Mouse (Mus musculus) stomach, embryonic 15.5 days (tissue): Measurements from ENCODE around the gene Acsbg1. TPM values are rescaled to one million over a fixed set of nuclear protein-coding genes. Genes with fewer than 3 reads are reported as not detected.

Experiments used
- ATAC-seq: fragments of 200-750 bp; cut with Nextera tagmentation; 2 replicates; pipeline ENCODE4 v1.8.0; 2017; ENCODE audit warnings: low read depth, moderate number of reproducible peaks, moderate TSS enrichment; ENCODE audit not compliant: insufficient read depth, low FRiP score
- H3K27ac ChIP-seq: fragments of 300-500 bp; sonication (generic); 2 replicates; pipeline ENCODE4 v1.5.1; 2015; ENCODE audit warnings: mild to moderate bottlenecking, inconsistent platforms
- H3K27me3 ChIP-seq: fragments of 300-500 bp; sonication (generic); replicated peaks from 2 replicates; pipeline ENCODE4 v1.6.1; 2015; ENCODE audit warnings: inconsistent platforms
- H3K36me3 ChIP-seq: fragments of 300-500 bp; sonication (generic); 2 replicates; pipeline ENCODE4 v1.6.1; 2015; ENCODE audit warnings: inconsistent platforms
- H3K4me1 ChIP-seq: fragments of 300-500 bp; sonication (generic); 2 replicates; pipeline ENCODE4 v1.6.1; 2015; ENCODE audit warnings: inconsistent platforms
- H3K4me2 ChIP-seq: fragments of 300-500 bp; sonication (generic); 2 replicates; pipeline ENCODE4 v1.6.1; 2015; ENCODE audit warnings: mild to moderate bottlenecking, inconsistent platforms
- H3K4me3 ChIP-seq: fragments of 300-500 bp; sonication (generic); replicated peaks from 2 replicates; pipeline ENCODE4 v1.5.1; 2015; ENCODE audit warnings: inconsistent platforms
- H3K9ac ChIP-seq: fragments of 300-500 bp; sonication (generic); 2 replicates; pipeline ENCODE4 v1.6.1; 2015; ENCODE audit warnings: inconsistent platforms
- H3K9me3 ChIP-seq: fragments of 300-500 bp; sonication (generic); 2 replicates; pipeline ENCODE4 v1.6.1; 2016; ENCODE audit warnings: inconsistent platforms
- WGBS: fragments of 180-500 bp; shearing (Covaris S2); methylation state at CpG from one replicate; pipeline ENCODE4 v1.1.7; 2015; 5-methylcytosine and 5-hydroxymethylcytosine counted together
- polyA plus RNA-seq: library from polyadenylated mRNA; unstranded; fragments of >200 nt; fragmentation: Nextera tagmentation; extraction: Ambion mirVana; gene quantifications from 2 replicates; pipeline ENCODE4 v1.2.1, GENCODE M21; 2015

The Acsbg1 gene
- polyA plus RNA-seq, 1 experiment from 2014 or later, result 3.1 TPM

DNA sequence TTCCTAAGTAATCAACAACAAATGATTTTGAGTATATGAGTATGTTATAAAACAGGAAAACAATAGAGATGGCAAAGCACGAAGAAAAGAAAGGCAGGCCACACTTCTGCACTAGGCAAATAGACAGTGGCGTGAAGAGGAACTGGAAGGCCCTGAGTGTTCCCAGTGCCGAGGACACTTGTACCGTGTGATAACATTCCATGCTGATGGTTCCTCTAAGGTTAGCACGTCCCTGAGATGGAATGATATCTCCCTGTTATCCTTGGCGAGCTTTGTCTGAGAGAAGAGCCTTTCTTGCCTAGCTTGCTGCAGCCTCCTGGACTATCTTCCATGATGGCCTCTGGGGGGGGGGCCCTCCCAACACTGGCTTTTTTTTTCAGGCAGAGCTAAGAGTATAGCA lies 2.9 kb downstream of the Acsbg1 start:
- no peak overlapping the region for H3K9ac ChIP-seq
- WGBS, result 85% methylated on average over 6 of the region's 6 CpGs
- H3K27me3 ChIP-seq, result no peaks in the 10 kb centered on the region
- no peak overlapping the region for H3K4me3 ChIP-seq
- H3K9me3 ChIP-seq, result no peaks in the 10 kb centered on the region
- H3K27ac ChIP-seq, result no peak overlapping the region
- no peak overlapping the region for H3K4me2 ChIP-seq
- no peaks in the 10 kb centered on the region for H3K4me1 ChIP-seq
- H3K36me3 ChIP-seq, result no peaks in the 10 kb centered on the region
- ATAC-seq, result no peak

DNA sequence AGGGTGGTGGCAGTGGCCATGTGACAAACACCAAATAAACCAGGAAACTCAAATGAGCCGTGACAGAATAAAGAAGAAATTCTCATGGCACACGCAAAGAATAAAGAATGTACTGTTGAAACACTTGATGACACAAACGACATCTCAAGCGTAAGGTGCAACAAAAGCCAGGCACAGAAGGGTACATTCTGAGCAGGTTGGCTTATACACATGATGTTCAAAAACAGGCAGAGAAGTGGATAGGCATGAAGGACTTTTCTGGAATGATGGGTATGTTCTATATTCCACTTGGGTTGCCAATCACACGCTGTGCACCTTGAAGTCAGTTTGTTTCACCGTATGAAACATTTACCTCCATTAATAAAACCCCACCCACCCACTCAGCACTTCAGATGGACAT lies 5.3 kb downstream of the Acsbg1 start:
- Histone ChIP-seq H3K36me3 (no peaks in the 10 kb centered on the region), H3K4me1 (no peaks in the 10 kb centered on the region), H3K27me3 (no peaks in the 10 kb centered on the region), H3K4me3 (no peak overlapping the region), H3K4me2 (no peak overlapping the region), H3K27ac (no peak overlapping the region), H3K9ac (no peak overlapping the region), H3K9me3 (no peaks in the 10 kb centered on the region)
- ATAC-seq, result no peak
- 83% methylated on average over 6 of the region's 6 CpGs for WGBS

DNA sequence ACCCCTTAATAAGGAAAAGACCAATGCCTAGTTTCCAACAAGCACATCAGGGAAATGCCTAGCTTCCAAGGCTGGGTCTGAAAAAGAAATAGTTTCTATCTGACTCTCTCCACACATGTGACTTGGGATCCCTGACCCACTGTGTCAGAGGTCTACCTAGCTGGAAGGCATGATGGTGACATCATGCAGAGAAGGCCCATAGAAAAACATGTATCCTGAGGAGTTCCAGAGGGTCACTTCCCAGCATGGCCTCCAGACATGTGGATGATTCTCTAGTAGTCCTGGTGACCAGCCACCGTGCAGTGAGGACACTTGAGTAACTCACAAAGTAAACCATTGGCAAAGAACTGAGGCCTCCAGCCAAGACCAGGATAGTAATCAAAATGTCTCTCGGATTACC lies 5.8 kb downstream of the Acsbg1 start:
- H3K36me3 ChIP-seq, result no peaks in the 10 kb centered on the region
- no peaks in the 10 kb centered on the region for H3K9me3 ChIP-seq
- H3K4me2 ChIP-seq, result no peak overlapping the region
- H3K4me1 ChIP-seq, result no peaks in the 10 kb centered on the region
- ATAC-seq, result no peak
- 86% methylated on average over 2 of the region's 2 CpGs for WGBS
- no peak overlapping the region for H3K27ac ChIP-seq
- no peak overlapping the region for H3K4me3 ChIP-seq
- H3K27me3 ChIP-seq, result no peaks in the 10 kb centered on the region
- no peak overlapping the region for H3K9ac ChIP-seq

DNA sequence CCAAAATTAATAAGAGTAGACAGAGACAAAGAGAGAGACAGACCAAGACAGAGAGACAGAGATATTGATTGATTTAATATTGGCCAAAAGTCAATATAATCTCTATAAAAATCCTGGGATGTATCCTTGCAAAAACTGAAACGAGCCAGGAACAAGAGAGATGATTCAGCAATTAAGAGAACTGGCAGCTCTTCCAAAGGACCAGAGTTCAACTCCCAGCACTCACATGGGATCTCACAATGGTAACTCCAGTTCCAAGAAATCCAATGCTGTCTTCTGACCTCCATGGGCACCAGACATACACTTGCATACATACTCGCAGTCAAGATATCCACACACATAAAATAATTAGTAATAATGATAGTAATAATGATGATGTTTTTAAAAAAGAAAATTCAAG lies 8.9 kb downstream of the Acsbg1 start:
- 77% methylated on average over 2 of the region's 2 CpGs for WGBS
- Histone ChIP-seq H3K36me3 (no peaks in the 10 kb centered on the region), H3K27ac (no peak overlapping the region), H3K27me3 (no peaks in the 10 kb centered on the region), H3K9ac (no peak overlapping the region), H3K4me3 (no peak overlapping the region), H3K9me3 (no peaks in the 10 kb centered on the region), H3K4me2 (no peak overlapping the region), H3K4me1 (no peaks in the 10 kb centered on the region)
- ATAC-seq, result no peak

DNA sequence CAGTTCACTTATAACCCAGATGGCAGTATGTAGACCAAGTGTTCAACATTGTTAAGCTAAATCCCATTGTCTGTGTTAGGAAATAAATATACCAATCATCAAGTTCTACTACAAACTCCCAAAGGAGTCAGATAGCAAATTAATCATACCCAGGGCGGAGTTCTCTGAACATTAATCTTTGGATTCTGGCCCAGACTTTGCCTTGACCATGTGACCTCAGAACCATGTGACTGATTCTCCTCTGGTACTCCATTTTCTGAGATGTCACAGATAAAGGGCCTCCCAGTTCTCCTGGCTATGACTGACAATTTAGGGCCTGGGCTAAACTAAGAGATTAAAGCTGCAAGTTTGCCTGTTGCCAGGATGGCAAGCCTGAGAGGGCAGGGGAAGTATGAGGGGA lies 12.3 kb downstream of the Acsbg1 start:
- Histone ChIP-seq H3K4me1 (no peaks in the 10 kb centered on the region), H3K9me3 (no peaks in the 10 kb centered on the region), H3K36me3 (no peaks in the 10 kb centered on the region), H3K4me3 (no peak overlapping the region), H3K4me2 (no peak overlapping the region), H3K27ac (no peak overlapping the region), H3K9ac (no peak overlapping the region), H3K27me3 (no peaks in the 10 kb centered on the region)
- 71% methylated on average over 1 of the region's 1 CpGs for WGBS
- ATAC-seq, result no peak

DNA sequence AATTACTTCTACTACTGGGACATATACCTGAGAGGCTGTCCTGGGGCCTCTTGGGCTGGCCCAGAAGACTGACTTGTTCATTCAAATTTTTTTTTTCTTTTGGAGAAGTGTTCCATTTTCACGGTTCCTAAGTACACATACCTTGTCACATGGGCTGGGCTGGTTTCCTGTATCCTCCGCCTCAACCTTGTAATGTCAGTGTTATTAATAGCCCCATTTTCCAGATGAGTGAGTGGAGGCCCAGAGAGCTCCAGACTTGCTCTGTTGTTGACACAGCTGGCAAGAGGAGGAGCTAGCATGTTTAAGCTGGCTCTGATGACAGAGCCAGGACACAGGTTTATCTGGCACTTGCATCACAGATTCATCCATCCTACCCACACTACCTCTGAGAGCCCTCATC lies 14.2 kb downstream of the Acsbg1 start:
- Histone ChIP-seq H3K9me3 (no peaks in the 10 kb centered on the region), H3K27ac (no peak overlapping the region), H3K9ac (no peak overlapping the region), H3K4me1 (0 out of 2 replicates have a peak, but pooled peaks cover 2% of the 10 kb centered on the region), H3K36me3 (no peaks in the 10 kb centered on the region), H3K4me3 (no peak overlapping the region), H3K27me3 (no peaks in the 10 kb centered on the region), H3K4me2 (no peak overlapping the region)
- 57% methylated on average over 2 of the region's 2 CpGs for WGBS
- no peak for ATAC-seq

DNA sequence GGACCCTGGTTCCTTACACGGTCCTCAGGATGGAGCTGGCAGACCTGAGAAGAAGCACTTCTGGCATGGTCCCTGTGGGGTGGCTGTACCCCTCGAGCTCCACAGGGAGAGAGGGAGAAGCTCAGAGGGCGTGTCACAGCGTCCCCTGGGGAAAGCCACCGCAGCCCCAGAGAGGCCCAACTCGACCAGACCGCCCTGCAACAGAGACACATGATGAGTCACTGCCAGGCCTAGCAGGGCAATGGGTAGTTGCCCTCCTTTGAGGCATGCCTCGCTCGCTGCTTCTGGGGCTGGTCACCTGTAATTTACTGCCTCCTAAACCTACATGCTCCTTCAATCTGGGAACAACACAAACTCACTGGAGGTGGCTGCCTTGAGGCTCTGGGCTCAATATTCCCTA lies 15.4 kb downstream of the Acsbg1 start:
- H3K36me3 ChIP-seq, result no peaks in the 10 kb centered on the region
- 0 out of 2 replicates have a peak, but pooled peaks cover 3% of the 10 kb centered on the region for H3K4me1 ChIP-seq
- no peaks in the 10 kb centered on the region for H3K9me3 ChIP-seq
- WGBS, result 81% methylated on average over 9 of the region's 9 CpGs
- ATAC-seq, result no peak
- H3K27ac ChIP-seq, result no peak overlapping the region
- no peaks in the 10 kb centered on the region for H3K27me3 ChIP-seq
- H3K9ac ChIP-seq, result no peak overlapping the region
- no peak overlapping the region for H3K4me2 ChIP-seq
- no peak overlapping the region for H3K4me3 ChIP-seq

DNA sequence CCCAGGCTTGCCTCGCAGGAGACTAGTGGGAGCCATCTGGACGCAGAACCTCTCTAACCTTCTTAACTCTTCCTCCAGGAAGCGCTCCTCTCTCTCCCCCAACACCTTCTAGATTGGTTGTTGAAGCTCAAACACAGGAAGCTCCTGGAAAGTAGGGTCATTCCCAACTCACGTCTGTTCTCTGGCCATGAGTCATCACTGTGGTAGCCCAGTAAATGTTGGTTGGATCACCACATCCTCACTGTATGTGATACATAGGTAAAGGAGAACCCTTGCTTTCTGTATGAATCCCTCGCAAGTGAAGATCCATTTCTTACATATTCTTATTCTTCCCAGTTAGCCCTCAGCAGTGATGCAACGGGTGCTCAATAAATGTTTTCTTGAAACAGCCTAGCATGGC lies 16.1 kb downstream of the Acsbg1 start:
- Histone ChIP-seq H3K27me3 (no peaks in the 10 kb centered on the region), H3K9ac (no peak overlapping the region), H3K36me3 (no peaks in the 10 kb centered on the region), H3K4me1 (0 out of 2 replicates have a peak, but pooled peaks cover 3% of the 10 kb centered on the region), H3K4me2 (no peak overlapping the region), H3K27ac (no peak overlapping the region), H3K4me3 (no peak overlapping the region), H3K9me3 (no peaks in the 10 kb centered on the region)
- no peak for ATAC-seq
- 83% methylated on average over 6 of the region's 6 CpGs for WGBS

DNA sequence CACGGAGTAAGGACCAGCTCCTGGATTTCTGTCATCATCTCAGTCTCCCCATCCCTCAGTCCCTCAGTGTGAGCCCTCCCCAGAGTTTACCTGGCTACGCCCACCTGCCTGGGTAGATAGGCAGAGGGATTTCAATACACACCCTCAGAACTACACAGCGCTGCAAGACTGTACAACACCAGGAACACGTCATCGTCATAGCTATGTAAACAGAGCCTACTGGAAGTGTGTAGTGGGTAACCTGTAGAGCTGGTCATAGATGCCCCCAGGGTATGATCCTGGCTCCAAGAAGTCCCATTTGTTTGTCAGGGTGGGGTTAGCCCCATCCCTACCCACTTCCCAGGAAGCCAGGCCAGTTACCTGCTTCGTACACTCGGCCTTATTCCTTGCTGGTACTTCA lies 18.5 kb downstream of the Acsbg1 start:
- no peaks in the 10 kb centered on the region for H3K27me3 ChIP-seq
- H3K4me3 ChIP-seq, result no peak overlapping the region
- no peaks in the 10 kb centered on the region for H3K9me3 ChIP-seq
- H3K36me3 ChIP-seq, result no peaks in the 10 kb centered on the region
- H3K9ac ChIP-seq, result no peak overlapping the region
- H3K4me1 ChIP-seq, result 0 out of 2 replicates have a peak, but pooled peaks cover 7% of the 10 kb centered on the region
- H3K27ac ChIP-seq, result peak overlapping the region; percentile 57; the same call in 1 of the 2 replicates
- 68% methylated on average over 7 of the region's 7 CpGs for WGBS
- no peak overlapping the region for H3K4me2 ChIP-seq
- peak; percentile 31; the same call in 1 of the 2 replicates for ATAC-seq

DNA sequence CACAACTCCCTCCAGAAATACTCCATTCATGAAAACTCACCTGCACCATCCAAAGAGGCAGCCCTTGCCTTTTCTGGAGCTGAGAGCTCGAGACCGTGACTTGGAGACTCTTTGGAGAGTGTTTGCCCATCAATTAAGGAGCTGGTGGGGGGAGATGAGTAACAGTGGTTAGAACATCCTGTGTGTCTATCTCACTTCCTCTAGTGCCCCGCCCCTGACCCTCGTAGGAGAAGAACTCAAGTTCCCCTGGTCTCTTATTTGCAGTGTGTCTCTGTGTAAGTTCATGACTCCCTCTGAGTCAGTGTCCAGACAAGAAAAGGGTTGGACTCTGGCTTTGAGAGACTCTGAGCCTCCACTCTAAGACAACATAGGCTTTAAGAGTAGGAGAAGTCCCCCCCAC lies 19.1 kb downstream of the Acsbg1 start:
- Histone ChIP-seq H3K9me3 (no peaks in the 10 kb centered on the region), H3K9ac (no peak overlapping the region), H3K4me1 (0 out of 2 replicates have a peak, but pooled peaks cover 7% of the 10 kb centered on the region), H3K27me3 (no peaks in the 10 kb centered on the region), H3K27ac (peak overlapping the region; percentile 57; the same call in 1 of the 2 replicates), H3K4me3 (no peak overlapping the region), H3K36me3 (no peaks in the 10 kb centered on the region), H3K4me2 (no peak overlapping the region)
- no peak for ATAC-seq
- 50% methylated on average over 4 of the region's 4 CpGs for WGBS

DNA sequence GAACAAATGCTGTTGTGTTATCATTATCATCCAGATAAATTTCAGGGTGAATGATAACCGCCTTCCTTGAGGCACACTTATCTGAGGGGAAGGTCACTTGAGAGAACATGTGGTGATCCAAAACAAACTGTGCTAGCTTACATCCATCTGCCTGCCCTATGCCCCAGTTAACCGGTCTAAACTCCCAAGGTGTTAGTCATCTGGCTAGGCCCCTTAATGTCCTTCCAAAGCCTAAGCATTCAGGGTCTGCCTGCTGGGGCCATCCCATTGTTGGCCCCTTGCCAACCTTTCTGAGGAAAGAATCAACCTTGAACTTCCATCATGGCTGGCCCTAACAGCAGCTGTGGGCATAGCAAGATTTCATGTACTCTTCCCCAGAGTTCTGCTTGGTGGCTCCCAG lies 19.5 kb downstream of the Acsbg1 start:
- Histone ChIP-seq H3K27me3 (no peaks in the 10 kb centered on the region), H3K4me2 (no peak overlapping the region), H3K9ac (no peak overlapping the region), H3K36me3 (no peaks in the 10 kb centered on the region), H3K4me3 (no peak overlapping the region), H3K27ac (no peak overlapping the region), H3K4me1 (0 out of 2 replicates have a peak, but pooled peaks cover 7% of the 10 kb centered on the region), H3K9me3 (no peaks in the 10 kb centered on the region)
- WGBS, result 61% methylated on average over 2 of the region's 2 CpGs
- no peak for ATAC-seq

DNA sequence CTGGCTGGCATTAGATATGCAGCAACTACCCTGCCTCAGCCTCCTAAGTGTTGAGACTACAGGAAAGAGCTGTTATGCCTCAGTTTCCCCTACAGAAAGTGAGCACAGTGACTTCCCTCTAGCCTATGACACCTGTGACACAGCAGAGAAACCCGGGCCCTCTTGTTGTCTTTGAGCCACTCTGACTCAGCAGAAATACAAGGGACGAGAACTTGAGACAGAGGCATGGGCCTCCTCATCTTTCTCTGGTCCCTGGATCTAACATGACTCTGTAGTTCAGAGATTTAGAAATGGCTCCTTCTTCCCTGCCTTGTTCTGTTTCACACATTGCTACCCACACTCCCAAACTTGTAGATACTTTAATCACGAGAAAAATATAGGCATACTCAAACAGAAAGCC lies 20.1 kb downstream of the Acsbg1 start:
- no peak overlapping the region for H3K27ac ChIP-seq

DNA sequence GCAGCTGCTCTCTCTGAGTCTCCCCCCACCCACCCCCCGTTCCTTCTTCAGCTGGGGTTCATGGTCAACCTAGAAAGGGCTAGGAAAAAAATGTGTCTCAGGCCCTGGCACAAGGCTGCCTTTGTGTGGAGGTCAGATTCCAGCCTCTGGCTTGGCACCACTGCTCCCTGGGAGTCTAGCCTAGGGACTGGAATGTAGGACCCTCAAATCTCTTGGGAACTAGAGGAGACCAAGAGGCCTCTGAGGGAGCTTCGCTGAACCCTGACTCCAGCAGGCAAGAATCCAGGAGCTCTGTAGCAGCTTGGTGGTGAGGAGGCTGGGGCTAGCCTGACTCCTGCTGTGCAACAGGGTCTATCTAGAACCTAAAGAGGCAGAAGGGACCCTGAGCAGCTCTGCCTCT lies 22.5 kb downstream of the Acsbg1 start:
- Histone ChIP-seq H3K27ac (no peak overlapping the region), H3K4me2 (no peak overlapping the region), H3K36me3 (no peaks in the 10 kb centered on the region), H3K4me1 (0 out of 2 replicates have a peak, but pooled peaks cover 7% of the 10 kb centered on the region), H3K9me3 (no peaks in the 10 kb centered on the region), H3K27me3 (no peaks in the 10 kb centered on the region), H3K4me3 (no peak overlapping the region), H3K9ac (no peak overlapping the region)
- WGBS, result 46% methylated on average over 2 of the region's 2 CpGs
- ATAC-seq, result no peak

More for the DNA sequence above, 20.1 kb downstream of the Acsbg1 start:
- H3K9me3 ChIP-seq, result no peaks in the 10 kb centered on the region
- 0 out of 2 replicates have a peak, but pooled peaks cover 7% of the 10 kb centered on the region for H3K4me1 ChIP-seq
- no peaks in the 10 kb centered on the region for H3K36me3 ChIP-seq
- WGBS, result 73% methylated on average over 3 of the region's 3 CpGs
- no peak overlapping the region for H3K4me2 ChIP-seq
- no peak for ATAC-seq
- no peaks in the 10 kb centered on the region for H3K27me3 ChIP-seq
- no peak overlapping the region for H3K4me3 ChIP-seq
- H3K9ac ChIP-seq, result no peak overlapping the region
